Mouse (Mus musculus) embryonic stem cell, embryonic (primary cell): ENCODE measurements at regions not wholly inside any gene's neighbourhood (a gene's known extent, or its start where the extent isn't known, plus 50 kb on each side); places are given as distances from the start of the nearest gene placed in this dataset.

Experiments used
- CTCF ChIA-PET, 4 experiments: fragments of 300-600 bp in 2 of 4; fragments of 350-600 bp in 2 of 4; sonication (Branson Sonifier 250); formaldehyde crosslinking; loops; one replicate each; lab custom pipeline; 2022; ENCODE audit warnings: inconsistent platforms in 2 of 4; lab: Charles Lee
- POLR2A ChIA-PET, 4 experiments: fragments of 300-600 bp in 2 of 4; fragments of 350-600 bp in 2 of 4; sonication (Branson Sonifier 250); formaldehyde crosslinking; loops; one replicate each; lab custom pipeline; 2022; ENCODE audit warnings: antibody characterized with exemption in 4 of 4, inconsistent platforms in 1 of 4; lab: Charles Lee

DNA sequence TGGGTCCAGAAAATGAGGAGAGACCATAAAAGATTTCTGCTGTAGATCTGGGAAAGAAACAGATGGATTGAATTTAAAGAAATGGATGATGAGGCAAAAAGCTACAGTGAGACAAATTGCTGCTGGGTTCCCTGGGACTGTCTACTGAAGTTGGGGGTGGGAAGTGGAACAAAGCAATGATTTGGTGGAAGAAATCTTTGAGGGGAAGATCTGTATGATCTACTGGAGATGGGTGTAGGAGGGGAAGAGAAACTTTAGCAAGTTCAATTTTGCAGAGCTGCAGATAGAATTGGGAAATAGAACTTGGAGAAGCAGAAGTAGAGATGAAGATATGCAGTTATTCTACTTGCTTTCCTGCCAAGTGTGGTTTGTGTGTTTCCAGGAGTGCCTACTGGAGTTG lies 5478.8 kb downstream of the 9330182O14Rik start:
- CTCF ChIA-PET = no interaction called here
- POLR2A ChIA-PET = no interaction called here

DNA sequence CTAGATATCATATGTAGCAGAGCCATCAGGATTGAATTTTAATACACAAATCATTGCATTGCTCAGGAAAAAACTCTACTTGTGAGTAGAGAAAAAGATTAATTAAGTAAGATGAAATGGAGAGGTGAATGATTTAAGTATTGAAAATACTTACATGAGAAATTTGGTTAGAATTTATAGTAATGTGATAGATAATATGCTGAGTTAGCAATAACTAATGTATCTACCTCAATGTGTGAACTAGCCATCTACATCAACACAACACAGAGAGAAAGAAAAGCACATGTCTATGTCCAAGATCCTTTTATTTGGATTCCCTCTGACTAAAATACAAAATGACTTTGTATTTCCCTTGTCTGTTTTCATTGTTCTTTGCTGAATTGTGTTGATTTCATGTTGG lies 5512.1 kb downstream of the 9330182O14Rik start:
- ChIA-PET POLR2A (no interaction called here), CTCF (no interaction called here)

DNA sequence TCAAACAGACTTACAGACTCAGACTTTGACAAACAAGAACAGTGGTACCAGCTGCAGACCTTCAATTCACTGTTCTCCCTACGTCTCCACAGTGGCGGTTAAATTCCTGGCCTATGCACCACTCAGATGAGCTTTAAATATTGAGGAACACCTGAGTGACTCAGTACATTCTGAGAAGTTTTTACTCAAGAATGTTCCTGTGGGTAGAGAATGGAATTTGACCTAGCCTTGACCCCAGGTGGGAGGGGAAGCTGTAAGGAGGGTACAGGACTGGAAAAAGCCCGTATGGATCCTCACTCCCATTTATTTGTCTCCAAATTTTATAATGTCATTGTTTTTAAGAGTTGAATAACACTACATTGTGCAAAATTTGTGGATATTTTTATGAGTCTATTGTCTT lies 5529.4 kb downstream of the 9330182O14Rik start:
- POLR2A ChIA-PET = interaction anchor here in 1 of 4 experiments (1.1 kb wide), 1 partner anchor 27 kb away, joined by 3 read pairs; no protein-coding TSS in a partner anchor
- CTCF ChIA-PET = no interaction called here

DNA sequence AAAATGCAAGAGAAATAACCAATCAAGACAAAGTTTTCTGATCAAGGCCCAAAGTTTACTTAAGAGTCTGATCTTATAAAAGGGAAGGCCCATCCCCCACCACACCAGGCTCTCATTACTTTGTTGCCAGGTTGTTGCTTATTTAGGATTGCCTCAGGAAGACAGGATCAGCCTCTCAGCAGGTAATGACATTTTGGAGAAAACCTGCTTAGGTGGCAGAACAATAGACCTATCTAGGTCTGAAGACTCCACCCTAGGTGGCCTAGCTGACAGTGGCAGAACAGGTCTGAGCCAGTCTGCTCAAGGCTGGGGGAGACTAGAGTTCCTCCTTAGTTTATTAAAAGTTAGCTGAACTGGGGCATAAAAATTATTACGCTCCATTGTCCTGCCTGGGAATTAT lies 5555.3 kb downstream of the 9330182O14Rik start:
- ChIA-PET POLR2A (no interaction called here), CTCF (no interaction called here)

DNA sequence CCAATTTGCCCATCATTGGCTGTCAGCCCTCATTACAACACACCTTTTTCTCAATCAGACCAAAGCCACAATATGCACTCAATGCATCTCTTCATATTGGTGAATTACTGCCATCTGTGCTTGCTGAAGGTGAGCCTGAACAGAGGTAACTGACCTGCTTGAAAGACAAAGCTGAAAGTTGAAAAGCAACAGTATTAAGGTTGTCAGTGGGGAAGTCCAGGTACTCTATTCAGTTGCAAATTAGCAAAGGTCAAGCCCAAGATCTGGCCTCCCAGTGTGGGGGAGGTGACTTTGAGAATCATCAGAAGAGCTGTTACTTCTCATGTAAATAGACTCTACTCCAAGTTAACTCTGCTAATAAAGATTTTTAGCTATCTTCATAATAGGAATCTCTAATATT lies 5555.9 kb downstream of the 9330182O14Rik start:
- ChIA-PET POLR2A (interaction anchor here in 1 of 4 experiments (0.7 kb wide), 1 partner anchor 26 kb away, joined by 3 read pairs; no protein-coding TSS in a partner anchor), CTCF (no interaction called here)

DNA sequence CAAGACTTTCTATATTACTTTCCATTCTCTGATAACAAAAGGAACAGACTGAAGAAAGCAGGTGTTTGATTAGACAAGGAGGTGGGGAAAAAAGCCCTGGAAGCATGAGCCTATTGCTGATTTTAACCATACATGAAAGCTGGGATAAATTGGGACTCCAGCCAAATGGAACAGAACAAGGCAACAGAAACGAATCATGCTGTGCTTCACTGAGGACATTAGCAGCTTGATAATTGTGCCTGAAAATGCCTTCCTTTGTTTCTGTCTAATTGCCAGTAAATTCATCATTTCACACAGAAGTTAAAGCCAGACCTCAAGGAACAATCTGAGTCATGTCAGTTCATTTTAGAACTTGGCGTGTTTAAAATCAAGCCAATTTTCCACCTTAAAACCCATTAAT lies 5576.9 kb downstream of the 9330182O14Rik start:
- CTCF ChIA-PET = no interaction called here
- POLR2A ChIA-PET = no interaction called here

DNA sequence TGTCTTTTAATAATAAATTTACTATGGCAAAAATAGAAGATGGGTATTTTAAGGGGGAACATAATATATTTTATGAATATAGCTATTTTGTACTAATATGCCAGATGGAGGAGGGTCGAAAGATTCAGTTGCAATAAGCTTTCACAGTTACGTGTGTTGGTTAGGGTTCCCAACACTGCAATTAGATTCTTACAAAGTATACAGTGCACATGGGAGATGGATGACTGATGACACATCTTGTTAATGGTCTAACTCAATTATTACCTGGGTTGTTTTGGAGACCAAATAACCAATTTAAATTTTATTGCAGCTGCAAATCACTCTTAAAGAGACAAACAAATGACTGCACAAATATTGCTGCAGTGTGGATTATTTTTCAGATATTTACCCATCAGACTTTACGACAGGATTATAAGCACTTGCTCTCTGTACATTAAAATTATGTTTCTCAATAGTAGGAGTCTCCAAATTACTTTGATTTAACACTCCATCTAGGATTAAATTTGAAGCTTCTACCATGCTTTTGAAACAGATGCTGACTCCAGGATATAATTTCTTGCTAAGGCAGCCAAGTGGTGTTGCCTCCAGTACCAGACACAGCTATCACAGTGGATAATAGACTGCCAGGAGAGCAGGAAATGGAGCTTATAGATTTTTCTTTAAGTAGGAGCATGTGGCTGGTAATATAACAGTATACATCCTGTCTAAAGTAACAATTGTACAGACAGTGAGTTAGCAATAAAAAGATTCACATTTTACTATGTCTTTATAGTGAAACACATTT lies 5596.4 kb downstream of the 9330182O14Rik start:
- ChIA-PET POLR2A (no interaction called here), CTCF (no interaction called here)

DNA sequence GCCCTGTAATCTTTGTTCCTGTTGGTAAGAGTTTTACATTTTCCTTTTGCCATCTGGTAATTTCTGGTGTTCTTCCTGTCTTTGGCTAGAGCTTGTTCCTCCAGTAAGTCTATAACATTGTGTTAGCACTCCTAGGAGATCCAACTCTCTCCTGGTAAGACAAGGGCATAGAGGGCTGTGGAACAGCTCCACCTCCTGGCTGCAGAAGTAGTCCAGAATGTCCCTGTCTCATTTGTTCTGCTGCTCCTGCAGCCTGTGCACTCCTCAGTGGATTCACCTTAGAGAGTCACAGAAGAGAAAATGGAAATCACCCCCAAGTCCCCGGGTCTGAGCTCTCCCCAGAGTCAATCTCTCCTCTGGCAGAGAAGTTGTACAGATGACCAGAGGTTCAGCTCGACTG lies 5629.1 kb downstream of the 9330182O14Rik start:
- ChIA-PET CTCF (no interaction called here), POLR2A (no interaction called here)
